Mouse (Mus musculus) bone marrow, adult 2 months (tissue): Measurements from ENCODE around the gene Zbtb32. TPM values are rescaled to one million over a fixed set of nuclear protein-coding genes. Genes with fewer than 3 reads are reported as not detected.
A peak's percentile ranks its signal among the peaks of the same experiment; 100 is the strongest.

Experiments used
- H3K27ac ChIP-seq: fragments of 200-500 bp; 2 replicates; pipeline ENCODE4 v1.5.1; 2012; ENCODE audit warnings: low read depth, mild to moderate bottlenecking, control low read depth, inconsistent platforms, low read length; ENCODE audit not compliant: control insufficient read depth, poor library complexity, insufficient read depth
- H3K4me1 ChIP-seq: fragments of 200-500 bp; 2 replicates; pipeline ENCODE4 v1.6.1; 2011; ENCODE audit warnings: low read length; ENCODE audit not compliant: control insufficient read depth, insufficient read depth
- H3K4me3 ChIP-seq: fragments of 200-500 bp; replicated peaks from 2 replicates; pipeline ENCODE3; 2011; ENCODE audit warnings: mild to moderate bottlenecking, low read depth, low read length, control low read depth; ENCODE audit not compliant: control insufficient read depth
- CTCF ChIP-seq: fragments of 200-500 bp; IDR thresholded peaks from 2 replicates; pipeline ENCODE4 v1.5.1; 2011; ENCODE audit warnings: low read length, control low read depth; ENCODE audit not compliant: control insufficient read depth, insufficient read depth
- POLR2A ChIP-seq: fragments of 200-500 bp; IDR thresholded peaks from 2 replicates; pipeline ENCODE4 v1.6.1; 2011; ENCODE audit warnings: low read depth, mild to moderate bottlenecking, control low read depth, low read length, borderline replicate concordance; ENCODE audit not compliant: control insufficient read depth
- WGBS: fragments of 180-500 bp; shearing (Covaris S2); methylation state at CpG from one replicate; pipeline ENCODE4 v1.1.7; 2018; 5-methylcytosine and 5-hydroxymethylcytosine counted together
- polyA plus RNA-seq: library from polyadenylated mRNA; stranded (reverse); fragments of >200 nt; gene quantifications from 2 replicates; pipeline ENCODE4 v1.2.4, GENCODE M21; 2011; ENCODE audit warnings: low replicate concordance; ENCODE audit not compliant: missing spikeins, insufficient read depth, insufficient read length

The Zbtb32 gene
- polyA plus RNA-seq, 1 experiment = 3.1 TPM

GRCm38 (mm10) chr7:30594510-30595024, 4.1 kb downstream of the Zbtb32 start:
- Histone ChIP-seq H3K27ac (no peak overlapping the region), H3K4me1 (peaks cover 3% of the 10 kb centered on the region; the same call in 1 of the 2 replicates), H3K4me3 (no peak overlapping the region)
- WGBS = 39% methylated on average over 4 of the region's 4 CpGs
- TF ChIP-seq CTCF (no peak), POLR2A (no peak)

- Histone ChIP-seq H3K4me3 (no peak overlapping the region), H3K27ac (no peak overlapping the region), H3K4me1 (peaks cover 3% of the 10 kb centered on the region; the same call in 1 of the 2 replicates)
- 64% methylated on average over 10 of the region's 10 CpGs for WGBS
- TF ChIP-seq POLR2A = no peak
- TF ChIP-seq CTCF = no peak
Measured at GRCm38 (mm10) chr7:30593579-30594509, 4.9 kb downstream of the Zbtb32 start.

- Histone ChIP-seq H3K27ac (no peak overlapping the region; the same call in 1 of the 2 replicates), H3K4me1 (peaks cover 3% of the 10 kb centered on the region; the same call in 1 of the 2 replicates), H3K4me3 (no peak overlapping the region)
- WGBS = 50% methylated on average over 5 of the region's 5 CpGs
- TF ChIP-seq POLR2A (no peak), CTCF (no peak)
Measured at GRCm38 (mm10) chr7:30592772-30593423, 5.8 kb downstream of the Zbtb32 start.

- no peak overlapping the region for H3K27ac ChIP-seq
- H3K4me1 ChIP-seq = peaks cover 3% of the 10 kb centered on the region; the same call in 1 of the 2 replicates
- no peak overlapping the region for H3K4me3 ChIP-seq
- 90% methylated on average over 4 of the region's 4 CpGs for WGBS
- TF ChIP-seq CTCF (no peak), POLR2A (no peak)
Measured at GRCm38 (mm10) chr7:30591605-30591951, 7.1 kb downstream of the Zbtb32 start.

- H3K4me3 ChIP-seq = no peak overlapping the region
Measured at GRCm38 (mm10) chr7:30590927-30591604, 7.6 kb downstream of the Zbtb32 start.

GRCm38 (mm10) chr7:30589435-30590301, 9.0 kb downstream of the Zbtb32 start:
- Histone ChIP-seq H3K27ac (peak overlapping the region; percentile 38), H3K4me1 (peaks cover 3% of the 10 kb centered on the region; the same call in 1 of the 2 replicates), H3K4me3 (peak overlapping the region; percentile 70)
- TF ChIP-seq CTCF (peak; percentile 84), POLR2A (no peak)
- 28% methylated on average over 40 of the region's 40 CpGs for whole genome bisulfite sequencing

More at GRCm38 (mm10) chr7:30590927-30591604, 7.6 kb downstream of the Zbtb32 start:
- WGBS = 92% methylated on average over 9 of the region's 9 CpGs
- Histone ChIP-seq H3K27ac (no peak overlapping the region), H3K4me1 (peaks cover 3% of the 10 kb centered on the region; the same call in 1 of the 2 replicates)
- TF ChIP-seq POLR2A (no peak), CTCF (no peak)

- TF ChIP-seq POLR2A (peak; percentile 42; the same call in 1 of the 2 replicates), CTCF (no peak; the same call in 1 of the 2 replicates)
- WGBS = under 1% methylated on average over 63 of the region's 68 CpGs
- Histone ChIP-seq H3K4me3 (peak within 1 kb of the TSS; percentile 96), H3K4me1 (peaks cover 1% of the 10 kb centered on the region; the same call in 1 of the 2 replicates), H3K27ac (peak within 1 kb of the TSS; percentile 90)
Measured at GRCm38 (mm10) chr7:30588676-30589434, 9.9 kb downstream of the Zbtb32 start, which contains the start of gene Kmt2b. Gene Kmt2b (minus strand): TSS chr7:30588726.
